Mouse (Mus musculus): ENCODE data around the gene Dlx4. TPM values are rescaled to one million over a fixed set of nuclear protein-coding genes. Genes with fewer than 3 reads are reported as not detected.

The Dlx4 gene
- polyA plus RNA-seq, 1 experiment from 2014 or later, result 0.40 TPM

- 4% methylated on average over 9 of the region's 9 CpGs for WGBS
Observed at GRCm38 (mm10) chr11:95148754-95149153, 2.7 kb upstream of the Dlx4 start.

GRCm38 (mm10) chr11:95144946-95145483 is 1.0 kb downstream of the Dlx4 start:
- Histone ChIP-seq H3K9me3 (ENCODE audit: control insufficient read depth, low read length) (no peaks in the 10 kb centered on the region), H3K4me2 (peak overlapping the region; percentile 75), H3K4me3 (ENCODE audit: low read depth, low read length) (peak overlapping the region; percentile 44), H3K9ac (ENCODE audit: low read depth, low read length) (no peak overlapping the region), H3K36me3 (ENCODE audit: control insufficient read depth, insufficient read depth, low read length) (no peaks in the 10 kb centered on the region), H3K4me1 (replicated peaks; ENCODE audit: control insufficient read depth, insufficient read depth, low read length) (peaks cover 8% of the 10 kb centered on the region), H3K27ac (ENCODE audit: low read depth, low read length) (no peak overlapping the region), H3K27me3 (replicated peaks; ENCODE audit: control insufficient read depth, insufficient read depth, low read length) (peaks cover 100% of the 10 kb centered on the region)
- DNase-seq (ENCODE audit: low spot score), result peak; percentile 48
- WGBS, result 2% methylated on average over 34 of the region's 34 CpGs
- ATAC-seq (replicated peaks; ENCODE audit: low FRiP score), result no peak

More at GRCm38 (mm10) chr11:95148754-95149153, 2.7 kb upstream of the Dlx4 start:
- no peak for ATAC-seq (replicated peaks; ENCODE audit: low FRiP score)
- Histone ChIP-seq H3K4me2 (no peak overlapping the region), H3K9me3 (ENCODE audit: control insufficient read depth, low read length) (no peaks in the 10 kb centered on the region), H3K27me3 (replicated peaks; ENCODE audit: control insufficient read depth, insufficient read depth, low read length) (peaks cover 99% of the 10 kb centered on the region), H3K27ac (ENCODE audit: low read depth, low read length) (no peak overlapping the region), H3K4me3 (ENCODE audit: low read depth, low read length) (no peak overlapping the region), H3K9ac (ENCODE audit: low read depth, low read length) (no peak overlapping the region), H3K4me1 (replicated peaks; ENCODE audit: control insufficient read depth, insufficient read depth, low read length) (peaks cover 3% of the 10 kb centered on the region; the same call in 1 of the 2 replicates), H3K36me3 (ENCODE audit: control insufficient read depth, insufficient read depth, low read length) (no peaks in the 10 kb centered on the region)
- no peak for DNase-seq (ENCODE audit: low spot score)

- no peak for DNase-seq (ENCODE audit: low spot score)
Observed at GRCm38 (mm10) chr11:95144091-95144945, 1.7 kb downstream of the Dlx4 start.

GRCm38 (mm10) chr11:95143663-95144062 is 2.4 kb downstream of the Dlx4 start:
- Histone ChIP-seq H3K36me3 (ENCODE audit: control insufficient read depth, insufficient read depth, low read length) (no peaks in the 10 kb centered on the region), H3K27me3 (replicated peaks; ENCODE audit: control insufficient read depth, insufficient read depth, low read length) (peaks cover 100% of the 10 kb centered on the region), H3K4me2 (no peak overlapping the region), H3K4me3 (ENCODE audit: low read depth, low read length) (no peak overlapping the region), H3K4me1 (replicated peaks; ENCODE audit: control insufficient read depth, insufficient read depth, low read length) (peaks cover 8% of the 10 kb centered on the region), H3K9ac (ENCODE audit: low read depth, low read length) (no peak overlapping the region), H3K9me3 (ENCODE audit: control insufficient read depth, low read length) (no peaks in the 10 kb centered on the region), H3K27ac (ENCODE audit: low read depth, low read length) (no peak overlapping the region)
- no peak for DNase-seq (ENCODE audit: low spot score)
- 3% methylated on average over 4 of the region's 4 CpGs for WGBS
- ATAC-seq (replicated peaks; ENCODE audit: low FRiP score), result no peak

More at GRCm38 (mm10) chr11:95144091-95144945, 1.7 kb downstream of the Dlx4 start:
- H3K36me3 ChIP-seq (ENCODE audit: control insufficient read depth, insufficient read depth, low read length), result no peaks in the 10 kb centered on the region
- no peaks in the 10 kb centered on the region for H3K9me3 ChIP-seq (ENCODE audit: control insufficient read depth, low read length)
- peak overlapping the region; percentile 75; the same call in 1 of the 2 replicates for H3K4me2 ChIP-seq
- H3K27me3 ChIP-seq (replicated peaks; ENCODE audit: control insufficient read depth, insufficient read depth, low read length), result peaks cover 100% of the 10 kb centered on the region
- ATAC-seq (replicated peaks; ENCODE audit: low FRiP score), result no peak
- WGBS, result 14% methylated on average over 9 of the region's 9 CpGs
- H3K4me1 ChIP-seq (replicated peaks; ENCODE audit: control insufficient read depth, insufficient read depth, low read length), result peaks cover 8% of the 10 kb centered on the region
- H3K9ac ChIP-seq (ENCODE audit: low read depth, low read length), result no peak overlapping the region
- H3K4me3 ChIP-seq (ENCODE audit: low read depth, low read length), result peak overlapping the region; percentile 44; the same call in 1 of the 2 replicates
- H3K27ac ChIP-seq (ENCODE audit: low read depth, low read length), result no peak overlapping the region

- no peak for ATAC-seq (replicated peaks; ENCODE audit: low FRiP score)
- H3K9ac ChIP-seq (ENCODE audit: low read depth, low read length), result no peak overlapping the region
- no peak overlapping the region for H3K27ac ChIP-seq (ENCODE audit: low read depth, low read length)
- 5% methylated on average over 39 of the region's 39 CpGs for whole genome bisulfite sequencing
- peaks cover 8% of the 10 kb centered on the region for H3K4me1 ChIP-seq (replicated peaks; ENCODE audit: control insufficient read depth, insufficient read depth, low read length)
- peaks cover 100% of the 10 kb centered on the region for H3K27me3 ChIP-seq (replicated peaks; ENCODE audit: control insufficient read depth, insufficient read depth, low read length)
- no peak overlapping the region for H3K4me3 ChIP-seq (ENCODE audit: low read depth, low read length)
- peak; percentile 47 for DNase-seq (ENCODE audit: low spot score)
- peak overlapping the region; percentile 37 for H3K4me2 ChIP-seq
- no peaks in the 10 kb centered on the region for H3K36me3 ChIP-seq (ENCODE audit: control insufficient read depth, insufficient read depth, low read length)
- no peaks in the 10 kb centered on the region for H3K9me3 ChIP-seq (ENCODE audit: control insufficient read depth, low read length)
Observed at GRCm38 (mm10) chr11:95142980-95143575, 3.0 kb downstream of the Dlx4 start.

- Histone ChIP-seq H3K27ac (ENCODE audit: low read depth, low read length) (no peak overlapping the region), H3K9me3 (ENCODE audit: control insufficient read depth, low read length) (no peaks in the 10 kb centered on the region)
- WGBS, result 17% methylated on average over 10 of the region's 10 CpGs
Observed at GRCm38 (mm10) chr11:95142258-95142657, 3.8 kb downstream of the Dlx4 start.

GRCm38 (mm10) chr11:95139871-95140270 is 6.2 kb downstream of the Dlx4 start:
- peaks cover 4% of the 10 kb centered on the region; the same call in 1 of the 2 replicates for H3K4me1 ChIP-seq (replicated peaks; ENCODE audit: control insufficient read depth, insufficient read depth, low read length)
- 52% methylated on average over 5 of the region's 5 CpGs for WGBS
- H3K36me3 ChIP-seq (ENCODE audit: control insufficient read depth, insufficient read depth, low read length), result no peaks in the 10 kb centered on the region
- H3K9me3 ChIP-seq (ENCODE audit: control insufficient read depth, low read length), result no peaks in the 10 kb centered on the region
- no peak overlapping the region for H3K4me3 ChIP-seq (ENCODE audit: low read depth, low read length)
- H3K4me2 ChIP-seq, result no peak overlapping the region
- no peak overlapping the region for H3K27ac ChIP-seq (ENCODE audit: low read depth, low read length)
- no peak for ATAC-seq (replicated peaks; ENCODE audit: low FRiP score)
- DNase-seq (ENCODE audit: low spot score), result no peak
- H3K9ac ChIP-seq (ENCODE audit: low read depth, low read length), result no peak overlapping the region
- peaks cover 88% of the 10 kb centered on the region for H3K27me3 ChIP-seq (replicated peaks; ENCODE audit: control insufficient read depth, insufficient read depth, low read length)

More at GRCm38 (mm10) chr11:95142258-95142657, 3.8 kb downstream of the Dlx4 start:
- ATAC-seq (replicated peaks; ENCODE audit: low FRiP score) (no peak), DNase-seq (ENCODE audit: low spot score) (no peak)
- Histone ChIP-seq H3K27me3 (replicated peaks; ENCODE audit: control insufficient read depth, insufficient read depth, low read length) (peaks cover 100% of the 10 kb centered on the region), H3K4me2 (no peak overlapping the region), H3K4me3 (ENCODE audit: low read depth, low read length) (no peak overlapping the region), H3K9ac (ENCODE audit: low read depth, low read length) (no peak overlapping the region), H3K36me3 (ENCODE audit: control insufficient read depth, insufficient read depth, low read length) (no peaks in the 10 kb centered on the region), H3K4me1 (replicated peaks; ENCODE audit: control insufficient read depth, insufficient read depth, low read length) (peaks cover 8% of the 10 kb centered on the region)

GRCm38 (mm10) chr11:95137281-95137680 is 8.8 kb downstream of the Dlx4 start:
- no peaks in the 10 kb centered on the region for H3K36me3 ChIP-seq (ENCODE audit: control insufficient read depth, insufficient read depth, low read length)
- 23% methylated on average over 6 of the region's 6 CpGs for WGBS

More at GRCm38 (mm10) chr11:95137281-95137680, 8.8 kb downstream of the Dlx4 start:
- DNase-seq (ENCODE audit: low spot score) (no peak), ATAC-seq (replicated peaks; ENCODE audit: low FRiP score) (no peak)
- no peak overlapping the region for H3K27ac ChIP-seq (ENCODE audit: low read depth, low read length)
- no peak overlapping the region for H3K4me2 ChIP-seq
- H3K27me3 ChIP-seq (replicated peaks; ENCODE audit: control insufficient read depth, insufficient read depth, low read length), result peaks cover 67% of the 10 kb centered on the region
- no peak overlapping the region for H3K9ac ChIP-seq (ENCODE audit: low read depth, low read length)
- no peak overlapping the region for H3K4me3 ChIP-seq (ENCODE audit: low read depth, low read length)
- H3K9me3 ChIP-seq (ENCODE audit: control insufficient read depth, low read length), result no peaks in the 10 kb centered on the region
- no peaks in the 10 kb centered on the region for H3K4me1 ChIP-seq (replicated peaks; ENCODE audit: control insufficient read depth, insufficient read depth, low read length)

All from liver, embryonic 11.5 days (tissue).